Mouse (Mus musculus) induced T-regulatory cell, adult 2 months (primary cell): Measurements from ENCODE around the gene Mcts1.

Source experiments
- DNase-seq: peaks from one replicate; pipeline ENCODE4 v3.0.0-alpha.2; 2012; ENCODE audit warnings: low read depth

Gene Mcts1

GRCm38 (mm10) chrX:38600177-38600994 lies at the start of gene Mcts1:
Mcts1 (plus strand) TSS chrX:38600578.
- DNase-seq, result peak; percentile 89

GRCm38 (mm10) chrX:38553255-38553654 lies 47.1 kb upstream of the Mcts1 start:
- no peak for DNase-seq

- DNase-seq, result peak; percentile 57
Measured at GRCm38 (mm10) chrX:38563941-38564541, 36.3 kb upstream of the Mcts1 start.

- DNase-seq, result peak; percentile 90
Measured at GRCm38 (mm10) chrX:38564542-38565175, 35.7 kb upstream of the Mcts1 start.

GRCm38 (mm10) chrX:38565176-38565542 lies 35.2 kb upstream of the Mcts1 start:
- no peak for DNase-seq

GRCm38 (mm10) chrX:38566521-38567205 lies 33.7 kb upstream of the Mcts1 start:
- DNase-seq, result no peak

- no peak for DNase-seq
Measured at GRCm38 (mm10) chrX:38576078-38576477, 24.3 kb upstream of the Mcts1 start, which contains the start of gene Cul4b. Cul4b (minus strand) TSS chrX:38576196.

GRCm38 (mm10) chrX:38581140-38581539 lies 19.2 kb upstream of the Mcts1 start:
- no peak for DNase-seq

GRCm38 (mm10) chrX:38583261-38583660 lies 17.1 kb upstream of the Mcts1 start:
- no peak for DNase-seq

GRCm38 (mm10) chrX:38589827-38590226 lies 10.6 kb upstream of the Mcts1 start:
- DNase-seq, result no peak

- no peak for DNase-seq
Measured at GRCm38 (mm10) chrX:38591749-38592148, 8.6 kb upstream of the Mcts1 start.

GRCm38 (mm10) chrX:38593180-38593889 lies 7.0 kb upstream of the Mcts1 start:
- no peak for DNase-seq

GRCm38 (mm10) chrX:38600995-38601369 lies 604 bp downstream of the Mcts1 start:
- peak; percentile 67 for DNase-seq

- peak; percentile 94 for DNase-seq
Measured at GRCm38 (mm10) chrX:38634801-38635637, 34.6 kb downstream of the Mcts1 start, which contains the start of gene C1galt1c1. C1galt1c1 (minus strand) TSS chrX:38635087.

GRCm38 (mm10) chrX:38635638-38635931 lies 35.2 kb downstream of the Mcts1 start:
- no peak for DNase-seq

- DNase-seq, result no peak
Measured at GRCm38 (mm10) chrX:38641435-38641834, 41.1 kb downstream of the Mcts1 start.

GRCm38 (mm10) chrX:38642183-38642582 lies 41.8 kb downstream of the Mcts1 start:
- no peak for DNase-seq

GRCm38 (mm10) chrX:38650404-38651039 lies 50.1 kb downstream of the Mcts1 start:
- DNase-seq, result peak; percentile 29

- DNase-seq, result no peak
Measured at GRCm38 (mm10) chrX:38651167-38651566, 50.8 kb downstream of the Mcts1 start.

- peak; percentile 28 for DNase-seq
Measured at GRCm38 (mm10) chrX:38653181-38653580, 52.8 kb downstream of the Mcts1 start.
